Mouse (Mus musculus) layer of hippocampus, adult 8-10 months (tissue): ENCODE results near the gene Mchr1. TPM values are rescaled to one million over a fixed set of nuclear protein-coding genes. Genes with fewer than 3 reads are reported as not detected.

Source experiments
- DNase-seq, 2 experiments: peaks; one replicate each; pipeline ENCODE4 v3.0.0; 2022; ENCODE audit warnings: low spot score in 2 of 2
- total RNA-seq, 4 experiments: library from RNA; stranded (reverse); gene quantifications; 2 replicates each; pipeline ENCODE4 v1.2.4; 2022

Gene Mchr1
- total RNA-seq, 4 experiments from 2014 or later: 19.3 to 25.1 (median 24.3) TPM

DNA sequence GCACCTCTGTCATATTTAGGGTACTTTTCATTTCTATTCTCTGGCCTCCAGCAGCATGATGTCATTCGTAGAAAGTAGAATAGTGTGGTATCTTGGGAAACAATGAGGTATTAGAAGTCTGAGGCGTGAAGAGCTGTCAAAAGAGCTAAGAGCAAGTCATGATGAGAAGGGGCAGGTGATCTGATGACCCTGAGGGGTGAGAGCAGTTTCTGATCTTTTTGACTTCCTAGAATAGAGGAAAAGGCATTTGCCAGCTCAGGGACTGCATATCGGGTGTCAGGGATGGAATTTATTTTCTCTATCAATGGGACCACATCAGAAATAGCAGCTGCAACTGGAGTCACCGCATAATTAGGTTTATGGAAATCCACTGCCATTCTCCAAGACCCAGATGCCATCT lies 8.5 kb upstream of the Mchr1 start:
- DNase-seq: no peak

GRCm38 (mm10) chr15:81227275-81227674 lies 8.0 kb upstream of the Mchr1 start:
- no peak for DNase-seq

DNA sequence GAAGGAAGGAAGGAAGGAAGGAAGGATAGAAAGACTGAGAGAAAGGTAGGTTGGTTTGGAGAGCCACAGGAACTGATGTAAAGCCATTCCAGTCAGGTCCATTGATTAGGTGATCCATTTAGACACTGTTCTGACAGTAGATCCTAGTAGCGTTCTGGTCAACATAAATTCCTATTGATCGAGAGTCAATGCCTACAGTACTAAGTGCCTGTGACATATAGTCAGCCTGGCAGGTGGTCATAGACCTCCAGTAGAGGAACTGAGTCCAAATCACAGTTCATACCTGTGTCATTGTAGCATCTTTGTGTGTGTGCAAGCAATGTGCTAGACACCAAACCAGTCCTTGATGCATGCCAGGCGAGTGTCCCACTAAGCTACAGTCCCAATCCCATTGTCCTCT lies 7.0 kb upstream of the Mchr1 start:
- DNase-seq: no peak

GRCm38 (mm10) chr15:81229791-81230190 lies 5.5 kb upstream of the Mchr1 start:
- DNase-seq: no peak

DNA sequence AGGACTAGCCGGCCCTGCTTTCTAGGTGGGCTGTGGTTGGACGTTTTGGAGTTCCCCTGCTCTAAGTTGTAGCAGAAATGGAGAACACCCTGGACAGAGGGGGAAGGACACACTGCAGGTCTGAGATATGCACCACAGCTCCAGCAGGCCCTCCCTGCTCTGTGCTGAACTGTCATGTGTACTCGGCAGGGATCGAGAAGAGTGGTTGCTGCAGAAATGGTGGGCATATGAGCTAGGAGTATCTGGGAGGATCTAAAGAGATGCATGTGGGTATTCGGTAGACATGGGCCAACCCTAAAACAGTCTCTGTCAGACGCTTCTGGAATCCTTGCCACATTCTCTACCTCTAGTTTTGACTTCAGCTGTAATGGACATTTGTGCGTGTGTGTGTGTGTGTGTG lies 4.0 kb upstream of the Mchr1 start:
- DNase-seq: no peak

DNA sequence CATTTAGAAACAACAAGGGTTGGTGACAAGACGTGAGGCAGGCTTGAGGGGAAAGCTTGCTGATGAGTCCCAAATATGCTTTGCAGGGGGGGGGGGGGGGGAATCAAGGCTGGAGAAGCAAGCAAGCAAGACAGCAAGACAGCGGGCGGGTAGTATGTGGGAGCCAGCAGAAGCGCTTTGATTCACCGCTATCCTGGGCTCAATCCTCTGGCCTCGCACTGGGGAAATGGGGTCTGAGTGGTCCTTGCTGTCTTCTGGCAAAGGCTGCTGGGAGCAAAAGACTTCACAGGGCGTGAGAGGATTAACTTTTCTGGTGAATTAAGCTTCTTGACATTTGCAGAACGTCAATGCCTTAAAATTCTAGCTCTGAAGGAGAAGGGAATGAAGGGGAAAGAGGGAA lies 763 bp downstream of the Mchr1 start:
- DNase-seq: no peak

GRCm38 (mm10) chr15:81237471-81237870 lies 2.2 kb downstream of the Mchr1 start:
- no peak for DNase-seq

GRCm38 (mm10) chr15:81239261-81239660 lies 4.0 kb downstream of the Mchr1 start:
- DNase-seq: no peak

DNA sequence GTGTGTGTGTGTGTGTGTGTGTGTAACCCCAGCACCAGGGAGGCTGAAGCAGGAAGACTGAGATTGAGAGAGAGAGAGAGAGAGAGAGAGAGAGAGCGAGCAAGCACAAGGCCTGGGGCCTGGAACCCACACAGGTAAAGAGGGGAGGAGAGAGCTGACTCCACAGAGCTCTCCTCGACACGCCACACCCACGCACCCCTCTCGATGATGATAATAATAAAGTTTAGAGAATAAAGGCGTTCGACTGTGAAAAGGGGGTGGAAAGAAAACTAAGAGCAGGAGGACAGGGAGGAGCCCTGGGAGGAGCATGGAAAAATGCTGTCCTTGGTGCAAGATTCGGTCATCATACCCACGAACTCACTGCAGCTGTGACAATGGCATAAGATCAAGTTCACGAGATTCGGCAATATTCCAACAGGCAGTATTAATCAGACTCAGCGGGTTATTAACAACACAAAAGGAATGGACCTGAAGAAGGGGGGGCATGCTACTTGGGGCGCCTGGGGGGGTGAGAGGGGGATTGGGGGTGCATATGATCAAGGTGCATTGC lies 4.6 kb downstream of the Mchr1 start:
- DNase-seq: no peak

DNA sequence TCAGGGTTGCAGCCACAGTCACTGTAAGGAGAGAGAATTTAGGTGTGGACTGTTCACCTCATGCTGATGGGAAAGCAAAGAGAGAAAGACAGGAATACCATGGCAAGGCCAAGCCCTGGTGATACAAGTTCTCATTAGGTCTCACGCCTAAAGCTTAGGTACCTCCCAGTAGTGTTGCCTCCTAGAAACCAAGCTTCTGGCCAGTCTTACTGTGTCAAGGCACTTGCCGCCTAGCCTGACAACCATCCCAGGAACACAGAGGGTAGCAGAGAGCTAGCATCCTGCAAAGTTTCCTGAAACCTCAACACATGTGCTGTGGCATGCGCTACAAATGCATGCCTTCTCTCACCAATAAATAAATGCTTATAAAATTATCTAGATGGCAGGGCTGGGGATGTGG lies 11.6 kb downstream of the Mchr1 start:
- DNase-seq: no peak

GRCm38 (mm10) chr15:81247583-81248340 lies 12.5 kb downstream of the Mchr1 start:
- DNase-seq: no peak

DNA sequence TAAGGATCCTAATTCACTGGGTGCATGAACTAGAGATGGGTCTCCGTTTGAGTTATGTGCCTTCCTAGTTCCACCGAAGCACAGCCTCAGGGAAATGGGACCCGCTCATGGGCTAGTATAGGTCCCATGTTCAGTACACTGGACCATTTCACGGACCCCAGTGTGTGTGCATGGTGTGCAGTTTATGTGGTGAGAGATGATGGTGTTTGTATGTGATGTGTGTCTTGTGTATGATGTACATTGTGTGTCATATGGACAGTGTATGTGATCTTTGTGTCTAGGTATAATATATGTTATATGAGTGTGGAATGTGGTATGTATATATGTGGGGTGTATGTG lies 13.0 kb downstream of the Mchr1 start:
- no peak for DNase-seq

- no peak for DNase-seq
Measured at GRCm38 (mm10) chr15:81248951-81249579, 13.8 kb downstream of the Mchr1 start.

GRCm38 (mm10) chr15:81252626-81253174 lies 17.4 kb downstream of the Mchr1 start:
- no peak for DNase-seq

DNA sequence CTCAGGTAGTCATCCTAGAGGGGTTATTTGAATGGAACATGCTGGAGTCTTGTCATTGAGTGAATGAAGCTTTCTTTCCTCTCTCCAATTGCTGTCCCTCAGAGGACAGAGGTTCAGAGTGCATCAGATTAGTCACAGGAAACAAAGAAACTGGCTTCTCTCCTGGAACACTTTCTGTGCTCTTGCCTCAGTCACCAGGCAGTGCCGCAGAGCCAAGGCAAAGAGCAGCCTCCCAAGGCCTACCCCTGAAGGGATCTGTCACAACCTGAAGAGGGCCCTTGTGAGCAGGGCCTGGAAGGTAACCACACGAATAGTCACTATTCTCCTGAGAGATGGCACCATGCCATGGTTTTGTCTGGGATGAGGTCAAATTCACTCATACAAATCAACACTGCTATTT lies 18.3 kb downstream of the Mchr1 start:
- DNase-seq: no peak

DNA sequence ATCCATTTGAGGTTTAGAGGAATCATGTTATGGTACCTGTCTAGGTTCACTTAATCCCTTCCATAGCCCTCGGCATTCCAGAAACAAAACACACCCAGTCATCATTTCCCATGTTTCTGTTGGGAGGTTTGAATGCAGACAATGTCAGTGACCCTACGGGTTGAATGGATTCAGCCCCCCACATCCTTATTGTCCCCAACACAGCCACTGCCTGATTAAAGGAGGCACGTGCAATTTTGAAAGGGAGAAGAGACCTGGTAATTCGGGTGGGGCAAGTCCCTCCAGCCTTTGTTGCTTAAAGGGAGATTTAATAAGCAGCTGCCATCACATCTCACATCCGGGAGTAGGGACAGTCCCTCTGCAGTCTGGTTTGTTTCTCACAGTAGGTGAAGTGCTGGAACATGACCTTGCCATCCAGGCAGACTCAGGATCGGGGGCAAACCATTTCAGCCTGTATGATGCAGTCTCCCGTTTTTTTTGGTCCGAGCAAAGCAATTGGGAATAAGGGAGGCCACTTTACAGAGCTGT lies 18.9 kb downstream of the Mchr1 start:
- DNase-seq: no peak

DNA sequence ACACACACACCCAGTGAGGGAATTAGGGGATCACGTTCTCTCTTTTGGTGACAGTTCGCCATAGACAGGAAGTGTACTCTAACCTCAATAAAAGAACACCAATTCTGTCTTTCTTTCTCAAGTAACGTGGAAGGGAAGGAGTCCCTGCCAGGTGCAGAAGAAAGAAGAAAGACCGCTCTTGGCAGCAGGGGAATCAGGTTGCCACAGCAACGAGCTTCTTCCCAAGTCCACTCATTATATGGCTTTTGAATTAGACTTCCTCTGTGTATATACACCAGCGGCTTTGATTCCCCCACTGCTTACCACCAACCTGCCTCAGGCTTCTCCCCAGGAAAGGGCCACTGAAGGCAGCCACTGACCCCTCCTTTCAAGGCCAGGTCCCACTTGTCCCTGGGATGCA lies 19.8 kb downstream of the Mchr1 start:
- no peak for DNase-seq

- no peak for DNase-seq
Measured at GRCm38 (mm10) chr15:81258296-81258695, 23.0 kb downstream of the Mchr1 start.

DNA sequence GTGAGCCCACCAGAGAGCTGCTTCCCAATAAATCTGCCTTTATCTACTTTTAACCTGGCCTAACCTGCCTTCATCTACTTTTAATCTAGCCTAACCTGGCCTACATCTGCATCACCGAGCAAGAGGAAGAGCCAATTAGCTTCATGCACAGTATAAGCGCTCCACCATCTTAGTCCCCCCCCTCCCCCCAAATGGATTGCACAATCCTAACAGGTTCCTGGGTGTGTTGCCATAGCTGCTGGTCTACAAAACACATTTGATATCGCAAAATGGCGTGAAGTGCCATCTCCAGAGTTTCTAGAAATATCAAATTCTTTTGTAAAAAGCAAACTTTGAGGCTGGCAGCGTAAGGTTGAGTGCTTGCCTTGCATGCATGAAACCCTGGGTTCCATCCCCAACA lies 24.0 kb downstream of the Mchr1 start:
- DNase-seq: no peak

DNA sequence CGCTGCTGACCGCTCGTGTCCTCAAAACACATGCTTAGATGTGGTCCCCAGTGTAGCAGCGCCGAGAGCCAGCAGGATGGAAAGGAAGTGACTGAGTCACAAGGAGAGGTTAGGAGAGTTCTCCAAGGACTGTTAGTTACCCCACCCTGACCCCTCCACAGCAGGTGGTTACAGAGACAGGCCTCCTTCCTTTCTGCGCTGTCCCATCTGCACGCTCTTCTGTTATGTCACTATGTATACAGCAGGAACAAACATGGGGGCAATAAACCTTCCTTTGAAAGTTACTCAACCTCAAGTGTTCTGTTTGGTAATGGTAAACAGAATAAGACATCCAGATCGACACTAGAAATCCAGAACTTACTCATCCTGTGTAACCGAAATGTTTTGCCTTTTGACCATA lies 24.9 kb downstream of the Mchr1 start:
- DNase-seq: no peak

GRCm38 (mm10) chr15:81264392-81265095 lies 29.2 kb downstream of the Mchr1 start:
- peak; percentile 19 to 26 for DNase-seq

DNA sequence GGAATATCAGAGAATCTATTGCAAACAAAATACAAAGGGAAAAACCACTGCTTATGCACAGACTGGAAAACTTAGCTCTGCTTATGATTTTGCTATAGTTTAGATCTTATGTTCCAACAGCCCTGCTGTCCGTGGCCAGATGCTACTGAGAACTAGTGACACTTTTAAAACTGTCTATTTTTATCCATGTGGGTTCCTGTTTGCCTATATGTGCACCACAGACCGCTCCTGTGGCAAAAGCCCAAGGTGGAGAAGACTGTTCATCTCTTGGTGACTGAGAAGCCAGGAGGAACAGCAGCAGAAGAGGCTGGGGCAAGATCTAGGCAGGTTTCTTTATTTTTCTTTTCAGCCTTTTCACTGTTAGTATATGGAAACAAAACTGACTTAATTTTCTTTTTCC lies 32.1 kb downstream of the Mchr1 start:
- no peak for DNase-seq
